Comparison of ENCODE assay signal across 8 mouse cellular contexts in the genomic region with DNA sequence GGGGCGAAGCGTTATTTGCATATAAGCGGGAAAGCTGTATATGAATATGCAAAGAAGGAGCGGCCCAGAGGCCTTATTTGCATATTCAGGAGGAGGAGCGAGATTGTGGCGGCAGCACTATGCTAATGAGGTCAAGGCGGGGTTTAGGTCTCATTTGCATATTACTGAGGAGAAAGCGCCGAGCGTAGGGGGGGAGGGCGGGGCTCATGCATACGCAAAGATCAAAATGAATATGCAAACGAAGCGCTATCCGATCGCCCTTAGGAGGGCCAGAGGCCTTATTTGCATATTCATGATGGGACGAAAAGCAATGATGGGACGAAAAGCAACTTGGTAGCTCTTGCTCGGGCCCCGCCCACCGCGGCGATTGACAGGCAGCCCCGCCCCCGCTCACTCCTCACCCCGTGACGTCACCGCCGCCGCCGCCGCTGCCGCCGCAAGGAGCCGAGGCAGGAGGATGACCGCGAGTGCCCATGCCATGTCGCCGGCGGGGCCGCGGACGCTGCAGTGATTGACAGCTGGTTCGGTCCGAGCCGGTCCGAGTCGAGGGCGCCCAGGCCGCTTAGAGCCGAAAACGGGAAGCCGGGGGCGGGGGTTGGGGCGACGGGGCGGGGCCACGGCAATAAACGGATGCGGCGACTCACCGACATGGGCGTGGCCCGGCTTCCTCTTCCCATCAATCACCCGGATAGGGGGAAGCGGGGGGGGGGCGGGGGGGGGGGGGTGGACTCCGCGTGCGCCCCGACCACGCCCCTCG. TPM values are rescaled to one million over a fixed set of nuclear protein-coding genes. Genes with fewer than 3 reads are reported as not detected.
DNase-seq lines count a peak whose midpoint lies in the region; ATAC-seq and TF ChIP-seq lines count a peak whose summit lies in the region.

Crlf2 (minus strand) TSS at position 590 of the 757 bp plus-strand sequence.

- H3K4me1 ChIP-seq in cortical plate, adult 2 months (ENCODE audit: control insufficient read depth, insufficient read depth, low read length), result no peaks in the 10 kb centered on the region
- H3K4me1 ChIP-seq in megakaryocyte, embryonic 14.5 days, result no peaks in the 10 kb centered on the region; the same call in 1 of the 2 replicates

- peak within 1 kb of the TSS; percentile 55 for H3K4me3 ChIP-seq in cortical plate, adult 2 months (ENCODE audit: insufficient read depth, low read length)
- peak within 1 kb of the TSS; percentile 95 for H3K4me3 ChIP-seq in megakaryocyte, embryonic 14.5 days (replicated peaks)

- TF ChIP-seq POLR2A in cortical plate, adult 2 months (IDR thresholded peaks at IDR 0.05; ENCODE audit: extremely low read depth, insufficient read depth, low read length), result no peak

- H3K27me3 ChIP-seq in megakaryocyte, embryonic 14.5 days (replicated peaks), result no peaks in the 10 kb centered on the region

- peak; percentile 60 for ATAC-seq in activated CD4-positive, CD25-positive, alpha-beta regulatory T cell, adult 4 months

- DNase-seq in gastrocnemius, adult 8-10 months (ENCODE audit: low spot score in 2 of 2), result peak; percentile 67 to 79
- DNase-seq in hindlimb bud, embryonic 11.5 days (ENCODE audit: extremely low spot score, low read depth, low spot score), result peak; percentile 69
- DNase-seq in left cerebral cortex, adult 8-10 months (ENCODE audit: low spot score in 2 of 2), result peak; percentile 89 to 97
- DNase-seq in right cerebral cortex, postnatal 10 days (ENCODE audit: low spot score in 2 of 2), result peak; percentile 96 to 97
- peak; percentile 93 for DNase-seq in urinary bladder, postnatal 25 days (ENCODE audit: low spot score)

- H3K36me3 ChIP-seq in megakaryocyte, embryonic 14.5 days (replicated peaks; ENCODE audit: low read length), result peaks cover 26% of the 10 kb centered on the region

- peak within 1 kb of the TSS; percentile 98 for H3K27ac ChIP-seq in cortical plate, adult 2 months (ENCODE audit: insufficient read depth, low read length)

- H3K9me3 ChIP-seq in megakaryocyte, embryonic 14.5 days, result peaks cover 28% of the 10 kb centered on the region

- no peak for TF ChIP-seq CTCF in cortical plate, adult 2 months (IDR thresholded peaks at IDR 0.05; ENCODE audit: extremely low read depth, insufficient read depth, low read length)

RNA-seq across cellular contexts. Expression of gene Crlf2, which starts in this region (rescaled TPM):
- 1 to 10 TPM; 7.7 to 9.8 TPM for polyA plus RNA-seq in activated CD4-positive, CD25-positive, alpha-beta regulatory T cell, adult 4 months (2017; shearing (Covaris generic))
- 26.5 and 28.2 TPM in 2 replicates for polyA plus RNA-seq in cortical plate, adult 2 months (2012; rRNA removed)
- total RNA-seq in gastrocnemius, adult 8-10 months (2022), result 1 to 10 TPM; 1.9 to 2.6 (median 2.3) TPM
- total RNA-seq in left cerebral cortex, adult 8-10 months (2022), result 10 to 100 TPM; 25.7 to 41.4 (median 34.9) TPM
- 161 and 214 TPM in 2 replicates for polyA plus RNA-seq in megakaryocyte, embryonic 14.5 days (2012; ENCODE audit: insufficient read depth, low replicate concordance)

Comparison
In these comparisons a context has a peak if more than half of its experiments do, and no peak if none do; other contexts are left out.
1. Peak in every context shown above with its lines: DNase-seq, ATAC-seq, H3K4me3 ChIP-seq and H3K27ac ChIP-seq.
2. RNA of gene Crlf2 (total RNA-seq): 25.7 to 41.4 TPM in left cerebral cortex, adult 8-10 months; 1.9 to 2.6 TPM in gastrocnemius, adult 8-10 months; every median in the first group is over 4 times any median in the second.